ENCODE assay signal across 17 mouse cellular contexts in genomic region chr9:96860380-96861091, GRCm38 (mm10). TPM values are rescaled to one million over a fixed set of nuclear protein-coding genes. Genes with fewer than 3 reads are reported as not detected.
DNase-seq lines count a peak whose midpoint lies in the region; ATAC-seq and TF ChIP-seq lines count a peak whose summit lies in the region.
"Had no signal": no experiment of that assay in that cellular context is flagged by ENCODE, and none has a peak within 500 bp of the region (broad histone marks: within the 10 kb centered on the region; RNA-seq: fewer than 3 reads in every experiment).

No protein-coding gene starts in this region.

- H3K4me3 ChIP-seq in heart, embryonic 16.5 days (ENCODE audit: low read length), result no peak overlapping the region
- H3K4me3 ChIP-seq in CH12.LX (replicated peaks in 1 of 3; ENCODE audit: low read depth in 2 of 3, low read length in 2 of 3, poor library complexity in 1 of 3), result peak overlapping the region in 1 of 3 experiments; percentile 25
- H3K4me3 ChIP-seq in embryonic facial prominence, embryonic 13.5 days, result no peak overlapping the region
- H3K4me3 ChIP-seq in limb, embryonic 14.5 days (replicated peaks; ENCODE audit: low read length), result no peak overlapping the region
- H3K4me3 ChIP-seq: forebrain, embryonic 10.5 days; liver, embryonic 13.5 days; myocyte had no signal

- dilution Hi-C loops in CH12.LX (cut with MboI; ENCODE audit: extremely low pct_ligation_motif_present, extremely low pct_unique_long_range_greater_than_20kb, low sequenced_read_pairs), result no loop called here

- no peaks in the 10 kb centered on the region for H3K9me3 ChIP-seq in heart, embryonic 16.5 days (replicated peaks; ENCODE audit: control insufficient read depth, low read length)
- no peaks in the 10 kb centered on the region for H3K9me3 ChIP-seq in CH12.LX (replicated peaks; ENCODE audit: low read length)
- no peaks in the 10 kb centered on the region for H3K9me3 ChIP-seq in embryonic facial prominence, embryonic 13.5 days
- H3K9me3 ChIP-seq in limb, embryonic 14.5 days (ENCODE audit: control insufficient read depth, low read length), result no peaks in the 10 kb centered on the region
- H3K9me3 ChIP-seq: forebrain, embryonic 10.5 days; G1E; liver, embryonic 13.5 days had no signal

- no peak for DNase-seq in heart, postnatal 10 days
- peak; percentile 44 for DNase-seq in CH12.LX (ENCODE audit: extremely low read depth)
- no peak for DNase-seq in limb, embryonic 14.5 days (ENCODE audit: low spot score)
- no peak for DNase-seq in thymus, postnatal 36 days
- DNase-seq in thymus, postnatal 0 days (ENCODE audit: low spot score), result no peak
- DNase-seq in lung, postnatal 4 days, result no peak
- DNase-seq: adrenal gland, postnatal 10 days; embryo, embryonic 11 days; layer of hippocampus, adult 9-11 months; liver, embryonic 13.5 days; spleen, adult 18-20 months had no signal

- no peak for ATAC-seq in heart, embryonic 16.5 days (replicated peaks; ENCODE audit: extremely low read depth, insufficient read depth, low FRiP score)
- no peak for ATAC-seq in embryonic facial prominence, embryonic 13.5 days (ENCODE audit: insufficient number of reproducible peaks, insufficient read depth, low FRiP score, low TSS enrichment, low read depth)
- ATAC-seq in limb, embryonic 14.5 days (ENCODE audit: low FRiP score, low read depth), result no peak
- ATAC-seq: lung, postnatal 0 days had no signal

- intact Hi-C loops in heart, postnatal 10 days (cut with DNase I), result no loop called here

- no peaks in the 10 kb centered on the region for H3K36me3 ChIP-seq in heart, embryonic 16.5 days (ENCODE audit: control insufficient read depth, insufficient read depth)
- H3K36me3 ChIP-seq in CH12.LX (replicated peaks in 1 of 2; ENCODE audit: control insufficient read depth in 1 of 2, insufficient read depth in 1 of 2, low read length in 1 of 2), result peaks cover 0 to 7% of the 10 kb centered on the region in 2 experiments
- H3K36me3 ChIP-seq in embryonic facial prominence, embryonic 13.5 days, result no peaks in the 10 kb centered on the region
- no peaks in the 10 kb centered on the region for H3K36me3 ChIP-seq in limb, embryonic 14.5 days (ENCODE audit: control insufficient read depth, insufficient read depth, low read length)
- H3K36me3 ChIP-seq: forebrain, embryonic 10.5 days; G1E; liver, embryonic 13.5 days had no signal

- peak overlapping the region; percentile 19; the same call in 1 of the 2 replicates for H3K9ac ChIP-seq in heart, embryonic 16.5 days (ENCODE audit: low read length)
- no peak overlapping the region for H3K9ac ChIP-seq in CH12.LX (ENCODE audit: insufficient read depth, low read depth)
- H3K9ac ChIP-seq in embryonic facial prominence, embryonic 13.5 days, result no peak overlapping the region
- H3K9ac ChIP-seq in limb, embryonic 14.5 days (ENCODE audit: low read depth, low read length, severe bottlenecking), result no peak overlapping the region
- H3K9ac ChIP-seq: liver, embryonic 13.5 days had no signal

- TF ChIP-seq POLR2A in CH12.LX (IDR thresholded peaks at IDR 0.05; ENCODE audit: low read depth, low read length), result no peak
- no peak for TF ChIP-seq POLR2A in limb, embryonic 14.5 days (IDR thresholded peaks at IDR 0.05; ENCODE audit: borderline replicate concordance, extremely low read depth, insufficient read depth, insufficient read length)

- peaks cover 26% of the 10 kb centered on the region for H3K4me1 ChIP-seq in heart, embryonic 16.5 days (ENCODE audit: control insufficient read depth, insufficient read depth, low read length)
- H3K4me1 ChIP-seq in CH12.LX (ENCODE audit: control insufficient read depth in 1 of 2, insufficient read depth in 2 of 2), result peaks cover 38 to 98% of the 10 kb centered on the region in 2 experiments
- H3K4me1 ChIP-seq in embryonic facial prominence, embryonic 13.5 days, result peaks cover 41% of the 10 kb centered on the region
- H3K4me1 ChIP-seq in limb, embryonic 14.5 days (ENCODE audit: control insufficient read depth, insufficient read depth, low read length), result peaks cover 10% of the 10 kb centered on the region; the same call in 1 of the 2 replicates
- H3K4me1 ChIP-seq: liver, embryonic 13.5 days had no signal

- WGBS in heart, embryonic 16.5 days, result 88% methylated on average over 5 of the region's 5 CpGs
- 81% methylated on average over 5 of the region's 5 CpGs for WGBS in embryonic facial prominence, embryonic 13.5 days
- WGBS in limb, embryonic 14.5 days, result 89% methylated on average over 5 of the region's 5 CpGs

- H3K79me2 ChIP-seq in CH12.LX (replicated peaks; ENCODE audit: control insufficient read depth, extremely low read depth, insufficient read depth, poor library complexity, severe bottlenecking), result no peaks in the 10 kb centered on the region

- H3K4me2 ChIP-seq in heart, embryonic 16.5 days (ENCODE audit: low read depth, low read length), result no peak overlapping the region
- no peak overlapping the region for H3K4me2 ChIP-seq in CH12.LX (ENCODE audit: insufficient read depth, low read depth, poor library complexity, severe bottlenecking)
- H3K4me2 ChIP-seq in embryonic facial prominence, embryonic 13.5 days, result no peak overlapping the region
- no peak overlapping the region for H3K4me2 ChIP-seq in limb, embryonic 14.5 days (replicated peaks; ENCODE audit: low read depth, low read length, severe bottlenecking)
- H3K4me2 ChIP-seq: liver, embryonic 13.5 days had no signal

- no peak for TF ChIP-seq CTCF in CH12.LX (conservative IDR thresholded peaks at IDR 0.05 in 1 of 2, IDR thresholded peaks at IDR 0.05 in 1 of 2; ENCODE audit: low read depth in 2 of 2, low read length in 2 of 2)

- no peak for TF ChIP-seq RAD21 in CH12.LX (IDR thresholded peaks at IDR 0.05; ENCODE audit: low read depth, low read length)

- H3K27ac ChIP-seq in heart, embryonic 16.5 days (ENCODE audit: low read length), result peak overlapping the region; percentile 22; the same call in 1 of the 2 replicates
- H3K27ac ChIP-seq in CH12.LX (ENCODE audit: insufficient read depth, low read depth), result peak overlapping the region; percentile 31; the same call in 1 of the 2 replicates
- peak overlapping the region; percentile 76; the same call in 1 of the 2 replicates for H3K27ac ChIP-seq in embryonic facial prominence, embryonic 13.5 days
- H3K27ac ChIP-seq in limb, embryonic 14.5 days (replicated peaks; ENCODE audit: low read depth, low read length), result 0 out of 2 replicates have a peak overlapping the region, but pooled peaks have one; percentile 49
- H3K27ac ChIP-seq: forebrain, embryonic 10.5 days; liver, embryonic 13.5 days had no signal

- in situ Hi-C loops in CH12.LX (cut with MboI; ENCODE audit: low pct_ligation_motif_present, low pct_unique_long_range_greater_than_20kb, low sequenced_read_pairs), result no loop called here

- no peaks in the 10 kb centered on the region for H3K27me3 ChIP-seq in heart, embryonic 16.5 days (ENCODE audit: control insufficient read depth, insufficient read depth, low read length)
- H3K27me3 ChIP-seq in CH12.LX (replicated peaks), result no peaks in the 10 kb centered on the region
- no peaks in the 10 kb centered on the region for H3K27me3 ChIP-seq in embryonic facial prominence, embryonic 13.5 days
- no peaks in the 10 kb centered on the region for H3K27me3 ChIP-seq in limb, embryonic 14.5 days (ENCODE audit: control insufficient read depth, insufficient read depth, low read length)
- H3K27me3 ChIP-seq: liver, embryonic 13.5 days had no signal

- TF ChIP-seq EP300 in CH12.LX (IDR thresholded peaks at IDR 0.05; ENCODE audit: low read length), result peak; percentile 67

TF ChIP-seq in CH12.LX, 34 proteins besides CTCF, POLR2A, EP300 and RAD21:
- TF ChIP-seq IRF4 (IDR thresholded peaks at IDR 0.05; ENCODE audit: low read depth, low read length) (peak; percentile 20; the same call in 1 of the 2 replicates), JUN (IDR thresholded peaks at IDR 0.05; ENCODE audit: insufficient read depth, low read depth, low read length) (0 out of 2 replicates have a peak, but pooled peaks have one; percentile 2), HCFC1 (IDR thresholded peaks at IDR 0.05; ENCODE audit: low read depth, low read length) (no peak), BHLHE40 (IDR thresholded peaks at IDR 0.05; ENCODE audit: low read depth, low read length) (peak; percentile 90), JUND (conservative IDR thresholded peaks at IDR 0.05; ENCODE audit: low read depth, low read length) (no peak), POLR2AphosphoS2 (IDR thresholded peaks at IDR 0.05; ENCODE audit: low read depth, low read length) (no peak), ZNF384 (IDR thresholded peaks at IDR 0.05; ENCODE audit: low read depth, low read length) (peak; percentile 18; the same call in 1 of the 2 replicates), MXI1 (IDR thresholded peaks at IDR 0.05; ENCODE audit: low read depth, low read length) (no peak), UBTF (IDR thresholded peaks at IDR 0.05; ENCODE audit: low read depth, low read length) (no peak), USF1 (IDR thresholded peaks at IDR 0.05; ENCODE audit: low read depth, low read length) (no peak), ETS1 (conservative IDR thresholded peaks at IDR 0.05; ENCODE audit: low read depth, low read length) (peak; percentile 65)

RNA-seq across cellular contexts. Expression of gene Pxylp1, which starts 31.9 kb away (rescaled TPM):
- 25.8 and 26.0 TPM in 2 replicates for polyA plus RNA-seq in heart, embryonic 16.5 days (2015; fragmentation: Nextera tagmentation; extraction: Ambion mirVana)
- 10 to 100 TPM; 15.6 to 17.0 TPM for total RNA-seq in heart, postnatal 10 days (2021)
- total RNA-seq in CH12.LX (2012; rRNA removed) (6.2 and 7.8 TPM in 2 replicates), CH12.LX (2014; rRNA removed) (8.3 TPM in 2 replicates)
- polyA plus RNA-seq in CH12.LX (2012; ENCODE audit: insufficient read length, low read depth), result 10.1 and 12.0 TPM in 2 replicates
- 29.1 and 33.7 TPM in 2 replicates for polyA plus RNA-seq in embryonic facial prominence, embryonic 13.5 days (2015; fragmentation: Nextera tagmentation; extraction: Ambion mirVana)
- 26.0 and 29.7 TPM in 2 replicates for polyA plus RNA-seq in limb, embryonic 14.5 days (2012; rRNA removed)
- 27.7 and 29.3 TPM in 2 replicates for polyA plus RNA-seq in limb, embryonic 14.5 days (2014; fragmentation: Nextera tagmentation; extraction: Ambion mirVana)
- 5.2 and 7.5 TPM in 2 replicates for polyA plus RNA-seq in thymus, postnatal 0 days (2015; fragmentation: Nextera tagmentation; extraction: Ambion mirVana)
- polyA plus RNA-seq: G1E had no signal

Comparison
In these comparisons a context has a peak if more than half of its experiments do, and no peak if none do; other contexts are left out.
1. H3K27ac ChIP-seq: peak in every context shown above with its lines; median percentile 76 in embryonic facial prominence, embryonic 13.5 days; 49 in limb, embryonic 14.5 days; 31 in CH12.LX; 22 in heart, embryonic 16.5 days.